Mouse (Mus musculus) ES-E14 (cell line): ENCODE measurements around the gene Dohh. TPM values are rescaled to one million over a fixed set of nuclear protein-coding genes. Genes with fewer than 3 reads are reported as not detected.

Source experiments
- DNase-seq: peaks from one replicate; pipeline ENCODE4 v3.0.0-alpha.2; 2013; ENCODE audit warnings: low read depth, low spot score
- H3K27ac ChIP-seq: 2 replicates; pipeline ENCODE4 v1.5.1; 2012; ENCODE audit warnings: low read depth, mild to moderate bottlenecking, low read length, moderate library complexity, mixed read lengths; ENCODE audit not compliant: poor library complexity, insufficient read depth, severe bottlenecking
- H3K36me3 ChIP-seq: 2 replicates; pipeline ENCODE4 v1.6.1; 2012; ENCODE audit warnings: mild to moderate bottlenecking, low read length, moderate library complexity, mixed read lengths; ENCODE audit not compliant: control insufficient read depth, poor library complexity, insufficient read depth, severe bottlenecking
- H3K4me1 ChIP-seq, 2 experiments: fragments of 150-350 bp in 1 of 2; sonication (generic) in 1 of 2; 2 replicates each; pipeline ENCODE4 v1.6.1; 2012; ENCODE audit warnings: low read length in 2 of 2, mild to moderate bottlenecking in 1 of 2, mixed read lengths in 1 of 2; ENCODE audit not compliant: control insufficient read depth in 2 of 2, insufficient read depth in 2 of 2, poor library complexity in 1 of 2
- H3K4me3 ChIP-seq, 2 experiments: fragments of 150-350 bp in 1 of 2; sonication (generic) in 1 of 2; 2 replicates each; pipeline ENCODE4 v1.5.1; 2012; ENCODE audit warnings: low read length in 2 of 2, low read depth in 1 of 2, mild to moderate bottlenecking in 1 of 2, mixed read lengths in 1 of 2; ENCODE audit not compliant: insufficient read depth in 1 of 2, poor library complexity in 1 of 2, severe bottlenecking in 1 of 2
- H3K9ac ChIP-seq: 2 replicates; pipeline ENCODE4 v1.6.1; 2012; ENCODE audit warnings: low read depth, mild to moderate bottlenecking, low read length, mixed read lengths; ENCODE audit not compliant: poor library complexity, insufficient read depth, severe bottlenecking
- H3K9me3 ChIP-seq: fragments of 150-350 bp; sonication (generic); 2 replicates; pipeline ENCODE4 v1.6.1; 2012; ENCODE audit warnings: low read depth, mild to moderate bottlenecking, low read length; ENCODE audit not compliant: control insufficient read depth, insufficient read depth
- CHD2 ChIP-seq: IDR thresholded peaks from 2 replicates; pipeline ENCODE4 v1.6.1; 2014; ENCODE audit warnings: mild to moderate bottlenecking, low read depth, low read length, inconsistent platforms
- HCFC1 ChIP-seq: IDR thresholded peaks from 2 replicates; pipeline ENCODE4 v1.6.1; 2012; ENCODE audit warnings: low read length, inconsistent platforms, borderline replicate concordance; ENCODE audit not compliant: insufficient read depth
- MAFK ChIP-seq: IDR thresholded peaks from 2 replicates; pipeline ENCODE4 v1.6.1; 2014; ENCODE audit warnings: mild to moderate bottlenecking, low read depth, low read length, inconsistent platforms; ENCODE audit not compliant: insufficient read depth
- ZC3H11A ChIP-seq: IDR thresholded peaks from 2 replicates; pipeline ENCODE4 v1.6.1; 2012; ENCODE audit warnings: low read depth, mild to moderate bottlenecking, inconsistent platforms, low read length, borderline replicate concordance
- ZNF384 ChIP-seq: IDR thresholded peaks from 2 replicates; pipeline ENCODE4 v1.6.1; 2012; ENCODE audit warnings: low read depth, low read length, inconsistent platforms
- in situ Hi-C, 2 experiments: fragments of 600-800 bp; cut with MboI; formaldehyde crosslinking; loops; one replicate each; pipeline ENCODE4 v1.15.1; 2025; ENCODE audit warnings: low sequenced_read_pairs in 2 of 2, inconsistent platforms in 1 of 2; ENCODE audit not compliant: unreplicated experiment in 2 of 2
- total RNA-seq: library from RNA; depleted of rRNA; stranded (reverse); fragments of 300-350 nt; gene quantifications from 2 replicates; pipeline ENCODE4 v1.2.3, GENCODE M21; 2012

The Dohh gene
- total RNA-seq, 1 experiment: 168 TPM

- in situ Hi-C loops: no loop called here
- H3K9me3 ChIP-seq: no peaks in the 10 kb centered on the region
- DNase-seq: no peak
- TF ChIP-seq HCFC1 (no peak), MAFK (no peak), ZNF384 (no peak), CHD2 (no peak), ZC3H11A (no peak)
- H3K4me3 ChIP-seq: peak within 1 kb of the TSS in 1 of 2 experiments; percentile 10; a peak in 1 of 4 replicates
- no peak within 1 kb of the TSS; the same call in 1 of the 2 replicates for H3K27ac ChIP-seq
- peaks cover 71% of the 10 kb centered on the region for H3K36me3 ChIP-seq
- H3K4me1 ChIP-seq: peaks cover 0 to 41% of the 10 kb centered on the region in 2 experiments; a peak in 3 of 4 replicates
- H3K9ac ChIP-seq: peak within 1 kb of the TSS; percentile 5; the same call in 1 of the 2 replicates
Measured at GRCm38 (mm10) chr10:81365672-81366476, 18.4 kb upstream of the Dohh start, which contains the start of gene 4930404N11Rik. TSS of gene 4930404N11Rik (minus strand) at chr10:81365816.

GRCm38 (mm10) chr10:81366477-81367206 lies 17.6 kb upstream of the Dohh start:
- TF ChIP-seq MAFK: no peak
- TF ChIP-seq ZC3H11A: no peak
- no peak for TF ChIP-seq HCFC1
- TF ChIP-seq CHD2: no peak
- no peak for TF ChIP-seq ZNF384
- H3K27ac ChIP-seq: no peak overlapping the region
- H3K9me3 ChIP-seq: no peaks in the 10 kb centered on the region
- peaks cover 71% of the 10 kb centered on the region for H3K36me3 ChIP-seq
- no peak overlapping the region for H3K9ac ChIP-seq
- DNase-seq: no peak
- peaks cover 0 to 40% of the 10 kb centered on the region in 2 experiments; a peak in 3 of 4 replicates for H3K4me1 ChIP-seq
- no peak overlapping the region for H3K4me3 ChIP-seq
- in situ Hi-C loops: no loop called here

GRCm38 (mm10) chr10:81367207-81367495 lies 17.1 kb upstream of the Dohh start:
- Histone ChIP-seq H3K9ac (no peak overlapping the region), H3K4me3 (no peak overlapping the region), H3K4me1 (peaks cover 0 to 37% of the 10 kb centered on the region in 2 experiments; a peak in 3 of 4 replicates), H3K36me3 (peaks cover 68% of the 10 kb centered on the region), H3K27ac (no peak overlapping the region), H3K9me3 (no peaks in the 10 kb centered on the region)
- in situ Hi-C loops: no loop called here
- no peak for DNase-seq
- TF ChIP-seq ZNF384: no peak
- TF ChIP-seq MAFK: no peak
- TF ChIP-seq CHD2: no peak
- TF ChIP-seq ZC3H11A: no peak
- TF ChIP-seq HCFC1: no peak

DNA sequence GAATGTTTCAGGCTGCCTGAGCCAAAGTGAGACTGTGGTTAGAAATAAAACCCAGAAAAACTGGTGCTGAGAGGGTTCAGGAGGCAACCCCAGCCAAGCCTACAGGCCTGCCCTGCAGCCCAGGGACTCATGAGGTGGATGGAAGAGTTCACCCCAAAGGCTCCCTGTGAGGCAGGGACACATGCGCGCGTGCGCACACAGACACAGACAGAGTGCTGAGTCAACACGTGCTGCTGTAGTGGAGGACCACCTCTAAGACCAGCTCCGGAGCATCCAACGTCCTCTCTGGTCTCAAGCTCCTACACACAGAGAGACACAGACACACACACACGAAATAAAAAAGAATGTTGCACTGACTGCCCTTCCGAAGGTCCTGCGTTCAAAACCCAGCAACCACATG lies 8.9 kb upstream of the Dohh start:
- H3K9me3 ChIP-seq: no peaks in the 10 kb centered on the region
- H3K4me3 ChIP-seq: peak overlapping the region in 1 of 2 experiments; percentile 10; a peak in 1 of 4 replicates
- peak overlapping the region; percentile 46; the same call in 1 of the 2 replicates for H3K9ac ChIP-seq
- H3K27ac ChIP-seq: no peak overlapping the region; the same call in 1 of the 2 replicates
- H3K4me1 ChIP-seq: peaks cover 6 to 15% of the 10 kb centered on the region in 2 experiments; a peak in 2 of 4 replicates
- in situ Hi-C loops: no loop called here
- peaks cover 39% of the 10 kb centered on the region for H3K36me3 ChIP-seq
- DNase-seq: no peak
- peak; percentile 52; the same call in 1 of the 2 replicates for TF ChIP-seq MAFK
- TF ChIP-seq CHD2: no peak
